In genomic region chr11:120316690-120317254, GRCm38 (mm10) we compare ENCODE assay signal across 8 mouse cellular contexts. TPM values are rescaled to one million over a fixed set of nuclear protein-coding genes. Genes with fewer than 3 reads are reported as not detected.
A peak's percentile ranks its signal among the peaks of the same experiment; 100 is the strongest.
DNase-seq lines count a peak whose midpoint lies in the region; ATAC-seq and TF ChIP-seq lines count a peak whose summit lies in the region.

No protein-coding gene starts in this region.

- no peak for TF ChIP-seq POLR2A in kidney, adult 2 months (IDR thresholded peaks at IDR 0.05; ENCODE audit: low read depth, low read length)

- peak; percentile 18 to 70 for DNase-seq in spleen, postnatal 4 days (ENCODE audit: low spot score in 2 of 2)
- DNase-seq in spleen, adult 12 weeks (ENCODE audit: low spot score), result no peak
- DNase-seq in kidney, adult 2 months, result peak; percentile 48
- DNase-seq in frontal cortex, postnatal 25 days (ENCODE audit: low spot score in 2 of 2), result no peak
- DNase-seq in adrenal gland, postnatal 4 days (ENCODE audit: low spot score in 2 of 2), result no peak

- 25% methylated on average over 13 of the region's 13 CpGs for WGBS in forebrain, embryonic 12.5 days
- 18% methylated on average over 13 of the region's 13 CpGs for WGBS in kidney, adult 2 months
- 6% methylated on average over 13 of the region's 13 CpGs for WGBS in lung, embryonic 16.5 days
- WGBS in stomach, embryonic 14.5 days, result 12% methylated on average over 13 of the region's 13 CpGs

- H3K9ac ChIP-seq in forebrain, embryonic 12.5 days, result peak overlapping the region; percentile 71
- peak overlapping the region; percentile 89 for H3K9ac ChIP-seq in lung, embryonic 16.5 days (ENCODE audit: low read length)
- H3K9ac ChIP-seq in stomach, embryonic 14.5 days (replicated peaks; ENCODE audit: low read depth, low read length), result peak overlapping the region; percentile 85

- peak overlapping the region; percentile 73 for H3K4me2 ChIP-seq in forebrain, embryonic 12.5 days
- peak overlapping the region; percentile 98 for H3K4me2 ChIP-seq in lung, embryonic 16.5 days (ENCODE audit: low read depth, low read length)
- H3K4me2 ChIP-seq in stomach, embryonic 14.5 days (replicated peaks; ENCODE audit: low read depth, low read length), result peak overlapping the region; percentile 95

- peak overlapping the region; percentile 46 for H3K4me3 ChIP-seq in forebrain, embryonic 12.5 days (replicated peaks)
- peak overlapping the region; percentile 34 for H3K4me3 ChIP-seq in kidney, adult 2 months (ENCODE audit: insufficient read depth, low read depth, low read length)
- H3K4me3 ChIP-seq in lung, embryonic 16.5 days (ENCODE audit: low read length), result peak overlapping the region; percentile 63
- peak overlapping the region; percentile 51 for H3K4me3 ChIP-seq in stomach, embryonic 14.5 days (ENCODE audit: low read depth, low read length)

- peaks cover 33% of the 10 kb centered on the region for H3K4me1 ChIP-seq in forebrain, embryonic 12.5 days
- H3K4me1 ChIP-seq in kidney, adult 2 months (ENCODE audit: control insufficient read depth, insufficient read depth, low read length), result peaks cover 7% of the 10 kb centered on the region
- H3K4me1 ChIP-seq in lung, embryonic 16.5 days (replicated peaks; ENCODE audit: control insufficient read depth, insufficient read depth, low read length), result peaks cover 31% of the 10 kb centered on the region
- H3K4me1 ChIP-seq in stomach, embryonic 14.5 days (ENCODE audit: control insufficient read depth, insufficient read depth, low read length), result peaks cover 15% of the 10 kb centered on the region

- H3K9me3 ChIP-seq in forebrain, embryonic 12.5 days, result no peaks in the 10 kb centered on the region
- H3K9me3 ChIP-seq in lung, embryonic 16.5 days (ENCODE audit: control insufficient read depth, low read length), result no peaks in the 10 kb centered on the region
- H3K9me3 ChIP-seq in stomach, embryonic 14.5 days (ENCODE audit: control insufficient read depth, low read depth, low read length), result no peaks in the 10 kb centered on the region

- peak overlapping the region; percentile 98 for H3K27ac ChIP-seq in forebrain, embryonic 12.5 days
- peak overlapping the region; percentile 80 for H3K27ac ChIP-seq in kidney, adult 2 months (ENCODE audit: insufficient read depth, low read depth, low read length)
- peak overlapping the region; percentile 100 for H3K27ac ChIP-seq in lung, embryonic 16.5 days (ENCODE audit: low read length)
- peak overlapping the region; percentile 99 for H3K27ac ChIP-seq in stomach, embryonic 14.5 days (ENCODE audit: low read length)

- H3K36me3 ChIP-seq in forebrain, embryonic 12.5 days (replicated peaks), result no peaks in the 10 kb centered on the region
- no peaks in the 10 kb centered on the region for H3K36me3 ChIP-seq in kidney, adult 2 months (ENCODE audit: control insufficient read depth, insufficient read depth, low read length)
- no peaks in the 10 kb centered on the region for H3K36me3 ChIP-seq in lung, embryonic 16.5 days (ENCODE audit: control insufficient read depth, insufficient read depth, low read length)
- no peaks in the 10 kb centered on the region for H3K36me3 ChIP-seq in stomach, embryonic 14.5 days (ENCODE audit: control insufficient read depth, insufficient read depth, low read length)

- TF ChIP-seq CTCF in kidney, adult 2 months (conservative IDR thresholded peaks at IDR 0.05; ENCODE audit: insufficient read depth, insufficient read length, low read depth, low read length), result no peak

- no peaks in the 10 kb centered on the region for H3K27me3 ChIP-seq in forebrain, embryonic 12.5 days
- H3K27me3 ChIP-seq in kidney, adult 2 months (replicated peaks; ENCODE audit: control insufficient read depth, insufficient read depth, low read length), result no peaks in the 10 kb centered on the region
- H3K27me3 ChIP-seq in lung, embryonic 16.5 days (ENCODE audit: control insufficient read depth, insufficient read depth, low read depth, low read length), result no peaks in the 10 kb centered on the region
- no peaks in the 10 kb centered on the region for H3K27me3 ChIP-seq in stomach, embryonic 14.5 days (ENCODE audit: control insufficient read depth, insufficient read depth, low read length)

- ATAC-seq in forebrain, embryonic 12.5 days (ENCODE audit: low FRiP score), result peak; percentile 10
- ATAC-seq in lung, embryonic 16.5 days (ENCODE audit: low read depth), result peak; percentile 27; the same call in 1 of the 2 replicates
- 0 out of 2 replicates have a peak, but pooled peaks have one; percentile 15 for ATAC-seq in stomach, embryonic 14.5 days (ENCODE audit: insufficient number of reproducible peaks, insufficient read depth, low FRiP score, low read depth)

RNA-seq across cellular contexts. Expression of gene Actg1, which starts 31.6 kb away (rescaled TPM):
- 2,923 and 2,975 TPM in 2 replicates for polyA plus RNA-seq in forebrain, embryonic 12.5 days (2016; fragmentation: Nextera tagmentation; extraction: Ambion mirVana)
- polyA plus RNA-seq in kidney, adult 2 months (2012; rRNA removed), result 828 and 981 TPM in 2 replicates
- 2,589 and 2,717 TPM in 2 replicates for polyA plus RNA-seq in lung, embryonic 16.5 days (2015; fragmentation: Nextera tagmentation; extraction: Ambion mirVana)
- 2,902 and 3,014 TPM in 2 replicates for polyA plus RNA-seq in stomach, embryonic 14.5 days (2014; fragmentation: Nextera tagmentation; extraction: Ambion mirVana)
- total RNA-seq in adrenal gland, postnatal 4 days (2021), result 1,000 to 10,000 TPM in 1 of 2 experiments, 100 to 1,000 TPM in 1; 949 to 1,134 TPM

RNA-seq across cellular contexts. Expression of gene Fscn2, which starts 44.6 kb away (rescaled TPM):
- 0.82 and 0.91 TPM in 2 replicates for polyA plus RNA-seq in forebrain, embryonic 12.5 days (2016; fragmentation: Nextera tagmentation; extraction: Ambion mirVana)
- 0.16 and 0.19 TPM in 2 replicates for polyA plus RNA-seq in kidney, adult 2 months (2012; rRNA removed)
- 0.64 and 0.83 TPM in 2 replicates for polyA plus RNA-seq in lung, embryonic 16.5 days (2015; fragmentation: Nextera tagmentation; extraction: Ambion mirVana)
- 0.30 and 0.59 TPM in 2 replicates for polyA plus RNA-seq in stomach, embryonic 14.5 days (2014; fragmentation: Nextera tagmentation; extraction: Ambion mirVana)
- under 1 TPM; 0.39 to 0.51 TPM for total RNA-seq in adrenal gland, postnatal 4 days (2021)

Comparison
In these comparisons a context has a peak if more than half of its experiments do, and no peak if none do; other contexts are left out.
1. DNase-seq: peak in spleen, postnatal 4 days (2 of 2) and kidney, adult 2 months (single experiment); none in spleen, adult 12 weeks (single experiment), frontal cortex, postnatal 25 days (0 of 2) and adrenal gland, postnatal 4 days (0 of 2).
2. Peak in every context shown above with its lines, with median percentiles within 50 percentile points of each other: ATAC-seq, H3K27ac ChIP-seq, H3K4me2 ChIP-seq, H3K4me3 ChIP-seq and H3K9ac ChIP-seq.